Mouse (Mus musculus) midbrain, postnatal 0 days (tissue): ENCODE results near the gene Dclk1. TPM values are rescaled to one million over a fixed set of nuclear protein-coding genes. Genes with fewer than 3 reads are reported as not detected.
A peak's percentile ranks its signal among the peaks of the same experiment; 100 is the strongest.

Experiments used
- ATAC-seq: fragments of 200-750 bp; cut with Nextera tagmentation; 2 replicates; pipeline ENCODE4 v1.8.0; 2017; ENCODE audit warnings: moderate number of reproducible peaks, mild to moderate bottlenecking, moderate TSS enrichment, moderate library complexity; ENCODE audit not compliant: low FRiP score
- DNase-seq: peaks from one replicate; pipeline ENCODE4 v3.0.0-alpha.2; 2015; ENCODE audit warnings: low spot score
- H3K27ac ChIP-seq: fragments of 300-500 bp; sonication (generic); 2 replicates; pipeline ENCODE4 v1.5.1; 2014; ENCODE audit warnings: low read depth, mild to moderate bottlenecking, low read length, mixed read lengths
- H3K27me3 ChIP-seq: fragments of 300-500 bp; sonication (generic); 2 replicates; pipeline ENCODE4 v1.6.1; 2014; ENCODE audit warnings: low read length, control low read depth, mixed read lengths; ENCODE audit not compliant: insufficient read depth
- H3K36me3 ChIP-seq: fragments of 300-500 bp; sonication (generic); 2 replicates; pipeline ENCODE4 v1.6.1; 2014; ENCODE audit warnings: low read length, control low read depth, mixed read lengths; ENCODE audit not compliant: insufficient read depth
- H3K4me1 ChIP-seq: fragments of 300-500 bp; sonication (generic); 2 replicates; pipeline ENCODE4 v1.6.1; 2014; ENCODE audit warnings: mild to moderate bottlenecking, control low read depth, antibody characterized with exemption, low read length, mixed read lengths; ENCODE audit not compliant: insufficient read depth
- H3K4me2 ChIP-seq: fragments of 300-500 bp; sonication (generic); 2 replicates; pipeline ENCODE4 v1.6.1; 2014; ENCODE audit warnings: low read depth, mild to moderate bottlenecking, low read length, mixed read lengths; ENCODE audit not compliant: poor library complexity, severe bottlenecking
- H3K4me3 ChIP-seq: fragments of 300-500 bp; sonication (generic); 2 replicates; pipeline ENCODE4 v1.5.1; 2014; ENCODE audit warnings: low read depth, mild to moderate bottlenecking, low read length, moderate library complexity
- H3K9ac ChIP-seq: fragments of 300-500 bp; sonication (generic); replicated peaks from 2 replicates; pipeline ENCODE4 v1.6.1; 2014; ENCODE audit warnings: mild to moderate bottlenecking, low read length, moderate library complexity, mixed read lengths; ENCODE audit not compliant: poor library complexity, severe bottlenecking
- H3K9me3 ChIP-seq: fragments of 300-500 bp; sonication (generic); 2 replicates; pipeline ENCODE4 v1.6.1; 2016; ENCODE audit warnings: low read length, control low read depth
- CTCF ChIP-seq: IDR thresholded peaks from 2 replicates; pipeline ENCODE4 v1.5.1; 2016; ENCODE audit warnings: antibody characterized with exemption, mild to moderate bottlenecking
- WGBS: fragments of 180-500 bp; shearing (Covaris S2); extraction: QIAGEN DNeasy Blood & Tissue Kit; methylation state at CpG from one replicate; pipeline ENCODE4 v1.1.7; 2014; 5-methylcytosine and 5-hydroxymethylcytosine counted together
- polyA plus RNA-seq: library from polyadenylated mRNA; unstranded; fragments of >200 nt; fragmentation: Nextera tagmentation; extraction: Ambion mirVana; gene quantifications from 2 replicates; pipeline ENCODE4 v1.2.1, GENCODE M21; 2015
- total RNA-seq: library from RNA; depleted of rRNA; stranded (reverse); fragments of >200 nt; gene quantifications from 2 replicates; pipeline ENCODE4 v1.2.3, GENCODE M21; 2014

Gene Dclk1
- total and polyA plus RNA-seq, 2 experiments from 2014 or later, result 219 to 307 TPM

- H3K4me1 ChIP-seq, result peaks cover 8% of the 10 kb centered on the region; the same call in 1 of the 2 replicates
- no peak for TF ChIP-seq CTCF
- no peak for ATAC-seq
Measured at GRCm38 (mm10) chr3:55244087-55244486, 1.9 kb downstream of the Dclk1 start.

GRCm38 (mm10) chr3:55246618-55247272 lies 4.6 kb downstream of the Dclk1 start:
- Histone ChIP-seq H3K9me3 (no peaks in the 10 kb centered on the region), H3K4me3 (no peak overlapping the region), H3K27me3 (no peaks in the 10 kb centered on the region), H3K4me2 (no peak overlapping the region), H3K4me1 (peaks cover 11% of the 10 kb centered on the region; the same call in 1 of the 2 replicates), H3K36me3 (peaks cover 11% of the 10 kb centered on the region; the same call in 1 of the 2 replicates), H3K9ac (no peak overlapping the region), H3K27ac (no peak overlapping the region)
- WGBS, result 86% methylated on average over 12 of the region's 12 CpGs
- TF ChIP-seq CTCF, result no peak
- no peak for DNase-seq
- no peak for ATAC-seq

More at GRCm38 (mm10) chr3:55244087-55244486, 1.9 kb downstream of the Dclk1 start:
- H3K36me3 ChIP-seq, result peaks cover 11% of the 10 kb centered on the region; the same call in 1 of the 2 replicates
- 23% methylated on average over 6 of the region's 6 CpGs for WGBS
- no peaks in the 10 kb centered on the region for H3K27me3 ChIP-seq
- H3K4me3 ChIP-seq, result peak overlapping the region; percentile 68
- peak overlapping the region; percentile 73 for H3K4me2 ChIP-seq
- H3K9me3 ChIP-seq, result no peaks in the 10 kb centered on the region
- DNase-seq, result peak; percentile 49
- peak overlapping the region; percentile 98; the same call in 1 of the 2 replicates for H3K27ac ChIP-seq
- H3K9ac ChIP-seq, result peak overlapping the region; percentile 88

GRCm38 (mm10) chr3:55248048-55248447 lies 5.9 kb downstream of the Dclk1 start:
- 71% methylated on average over 3 of the region's 3 CpGs for WGBS
- no peak for TF ChIP-seq CTCF
- no peaks in the 10 kb centered on the region for H3K27me3 ChIP-seq
- ATAC-seq (no peak), DNase-seq (peak; percentile 7)
- H3K4me1 ChIP-seq, result peaks cover 11% of the 10 kb centered on the region; the same call in 1 of the 2 replicates
- no peak overlapping the region for H3K4me2 ChIP-seq
- H3K9me3 ChIP-seq, result no peaks in the 10 kb centered on the region
- no peak overlapping the region for H3K27ac ChIP-seq
- peaks cover 15% of the 10 kb centered on the region; the same call in 1 of the 2 replicates for H3K36me3 ChIP-seq
- H3K9ac ChIP-seq, result no peak overlapping the region
- H3K4me3 ChIP-seq, result no peak overlapping the region

- Histone ChIP-seq H3K4me1 (peaks cover 11% of the 10 kb centered on the region; the same call in 1 of the 2 replicates), H3K4me2 (no peak overlapping the region), H3K9ac (no peak overlapping the region), H3K36me3 (peaks cover 15% of the 10 kb centered on the region; the same call in 1 of the 2 replicates), H3K4me3 (no peak overlapping the region), H3K27me3 (no peaks in the 10 kb centered on the region), H3K27ac (no peak overlapping the region), H3K9me3 (no peaks in the 10 kb centered on the region)
- no peak for TF ChIP-seq CTCF
- 66% methylated on average over 6 of the region's 6 CpGs for WGBS
- ATAC-seq (peak; percentile 83), DNase-seq (peak; percentile 93)
Measured at GRCm38 (mm10) chr3:55248508-55248907, 6.3 kb downstream of the Dclk1 start.

GRCm38 (mm10) chr3:55250631-55251030 lies 8.5 kb downstream of the Dclk1 start:
- no peak overlapping the region for H3K4me3 ChIP-seq
- H3K4me2 ChIP-seq, result no peak overlapping the region
- 92% methylated on average over 2 of the region's 2 CpGs for WGBS
- no peaks in the 10 kb centered on the region for H3K9me3 ChIP-seq
- H3K36me3 ChIP-seq, result peaks cover 15% of the 10 kb centered on the region
- H3K9ac ChIP-seq, result no peak overlapping the region
- ATAC-seq (no peak), DNase-seq (no peak)
- H3K4me1 ChIP-seq, result peaks cover 2% of the 10 kb centered on the region; the same call in 1 of the 2 replicates
- H3K27me3 ChIP-seq, result no peaks in the 10 kb centered on the region
- TF ChIP-seq CTCF, result no peak
- H3K27ac ChIP-seq, result no peak overlapping the region

GRCm38 (mm10) chr3:55260139-55260538 lies 18.0 kb downstream of the Dclk1 start:
- Histone ChIP-seq H3K36me3 (peaks cover 16% of the 10 kb centered on the region; the same call in 1 of the 2 replicates), H3K9me3 (no peaks in the 10 kb centered on the region), H3K27me3 (no peaks in the 10 kb centered on the region), H3K4me1 (0 out of 2 replicates have a peak, but pooled peaks cover 3% of the 10 kb centered on the region), H3K27ac (no peak overlapping the region), H3K4me3 (no peak overlapping the region), H3K4me2 (no peak overlapping the region), H3K9ac (no peak overlapping the region)
- DNase-seq (no peak), ATAC-seq (no peak)
- WGBS, result 85% methylated on average over 7 of the region's 7 CpGs
- no peak for TF ChIP-seq CTCF
